Mouse (Mus musculus) ES-E14 (cell line): Measurements from ENCODE around the gene Rasgef1b. TPM values are rescaled to one million over a fixed set of nuclear protein-coding genes. Genes with fewer than 3 reads are reported as not detected.

Experiments
- DNase-seq: peaks from one replicate; pipeline ENCODE4 v3.0.0-alpha.2; 2013; ENCODE audit warnings: low read depth, low spot score
- H3K27ac ChIP-seq: 2 replicates; pipeline ENCODE4 v1.5.1; 2012; ENCODE audit warnings: low read depth, mild to moderate bottlenecking, low read length, moderate library complexity, mixed read lengths; ENCODE audit not compliant: poor library complexity, insufficient read depth, severe bottlenecking
- H3K36me3 ChIP-seq: 2 replicates; pipeline ENCODE4 v1.6.1; 2012; ENCODE audit warnings: mild to moderate bottlenecking, low read length, moderate library complexity, mixed read lengths; ENCODE audit not compliant: control insufficient read depth, poor library complexity, insufficient read depth, severe bottlenecking
- H3K4me1 ChIP-seq, 2 experiments: fragments of 150-350 bp in 1 of 2; sonication (generic) in 1 of 2; 2 replicates each; pipeline ENCODE4 v1.6.1; 2012; ENCODE audit warnings: low read length in 2 of 2, mild to moderate bottlenecking in 1 of 2, mixed read lengths in 1 of 2; ENCODE audit not compliant: control insufficient read depth in 2 of 2, insufficient read depth in 2 of 2, poor library complexity in 1 of 2
- H3K4me3 ChIP-seq, 2 experiments: fragments of 150-350 bp in 1 of 2; sonication (generic) in 1 of 2; 2 replicates each; pipeline ENCODE4 v1.5.1; 2012; ENCODE audit warnings: low read length in 2 of 2, low read depth in 1 of 2, mild to moderate bottlenecking in 1 of 2, mixed read lengths in 1 of 2; ENCODE audit not compliant: insufficient read depth in 1 of 2, poor library complexity in 1 of 2, severe bottlenecking in 1 of 2
- H3K9ac ChIP-seq: 2 replicates; pipeline ENCODE4 v1.6.1; 2012; ENCODE audit warnings: low read depth, mild to moderate bottlenecking, low read length, mixed read lengths; ENCODE audit not compliant: poor library complexity, insufficient read depth, severe bottlenecking
- H3K9me3 ChIP-seq: fragments of 150-350 bp; sonication (generic); 2 replicates; pipeline ENCODE4 v1.6.1; 2012; ENCODE audit warnings: low read depth, mild to moderate bottlenecking, low read length; ENCODE audit not compliant: control insufficient read depth, insufficient read depth
- CHD2 ChIP-seq: IDR thresholded peaks from 2 replicates; pipeline ENCODE4 v1.6.1; 2014; ENCODE audit warnings: mild to moderate bottlenecking, low read depth, low read length, inconsistent platforms
- HCFC1 ChIP-seq: IDR thresholded peaks from 2 replicates; pipeline ENCODE4 v1.6.1; 2012; ENCODE audit warnings: low read length, inconsistent platforms, borderline replicate concordance; ENCODE audit not compliant: insufficient read depth
- MAFK ChIP-seq: IDR thresholded peaks from 2 replicates; pipeline ENCODE4 v1.6.1; 2014; ENCODE audit warnings: mild to moderate bottlenecking, low read depth, low read length, inconsistent platforms; ENCODE audit not compliant: insufficient read depth
- ZC3H11A ChIP-seq: IDR thresholded peaks from 2 replicates; pipeline ENCODE4 v1.6.1; 2012; ENCODE audit warnings: low read depth, mild to moderate bottlenecking, inconsistent platforms, low read length, borderline replicate concordance
- ZNF384 ChIP-seq: IDR thresholded peaks from 2 replicates; pipeline ENCODE4 v1.6.1; 2012; ENCODE audit warnings: low read depth, low read length, inconsistent platforms
- in situ Hi-C, 2 experiments: fragments of 600-800 bp; cut with MboI; formaldehyde crosslinking; loops; one replicate each; pipeline ENCODE4 v1.15.1; 2025; ENCODE audit warnings: low sequenced_read_pairs in 2 of 2, inconsistent platforms in 1 of 2; ENCODE audit not compliant: unreplicated experiment in 2 of 2
- total RNA-seq: library from RNA; depleted of rRNA; stranded (reverse); fragments of 300-350 nt; gene quantifications from 2 replicates; pipeline ENCODE4 v1.2.3, GENCODE M21; 2012

The Rasgef1b gene
- total RNA-seq, 1 experiment, result 2.8 TPM

GRCm38 (mm10) chr5:99258003-99258500, 470.8 kb downstream of the Rasgef1b start:
- in situ Hi-C loops, result no loop called here

GRCm38 (mm10) chr5:99252203-99253135, 476.4 kb downstream of the Rasgef1b start:
- Histone ChIP-seq H3K9ac (peak overlapping the region; percentile 81), H3K9me3 (no peaks in the 10 kb centered on the region), H3K4me3 (peak overlapping the region; percentile 86 to 87), H3K36me3 (no peaks in the 10 kb centered on the region), H3K27ac (no peak overlapping the region), H3K4me1 (peaks cover 0 to 3% of the 10 kb centered on the region in 2 experiments; a peak in 1 of 4 replicates)
- TF ChIP-seq HCFC1 (no peak), ZNF384 (no peak), MAFK (no peak), ZC3H11A (no peak), CHD2 (no peak)
- in situ Hi-C loops, result no loop called here
- peak; percentile 66 for DNase-seq

More at GRCm38 (mm10) chr5:99258003-99258500, 470.8 kb downstream of the Rasgef1b start:
- no peaks in the 10 kb centered on the region for H3K36me3 ChIP-seq
- no peak overlapping the region for H3K4me3 ChIP-seq
- no peak overlapping the region for H3K27ac ChIP-seq
- H3K4me1 ChIP-seq, result peaks cover 0 to 3% of the 10 kb centered on the region in 2 experiments; a peak in 1 of 4 replicates
- H3K9me3 ChIP-seq, result no peaks in the 10 kb centered on the region
- TF ChIP-seq ZNF384, result no peak
- no peak for TF ChIP-seq CHD2
- no peak for TF ChIP-seq HCFC1
- no peak for TF ChIP-seq ZC3H11A
- no peak for TF ChIP-seq MAFK
- H3K9ac ChIP-seq, result no peak overlapping the region
- DNase-seq, result no peak

GRCm38 (mm10) chr5:99251379-99252202, 477.3 kb downstream of the Rasgef1b start:
- no peaks in the 10 kb centered on the region for H3K9me3 ChIP-seq
- no peak overlapping the region for H3K9ac ChIP-seq
- H3K36me3 ChIP-seq, result no peaks in the 10 kb centered on the region
- peaks cover 0 to 3% of the 10 kb centered on the region in 2 experiments; a peak in 1 of 4 replicates for H3K4me1 ChIP-seq
- DNase-seq, result no peak
- TF ChIP-seq ZC3H11A (no peak), ZNF384 (no peak), CHD2 (no peak)
- in situ Hi-C loops, result no loop called here
- H3K4me3 ChIP-seq, result peak overlapping the region; percentile 86 to 87
- H3K27ac ChIP-seq, result no peak overlapping the region

- Histone ChIP-seq H3K27ac (no peak overlapping the region), H3K4me1 (peaks cover 0 to 3% of the 10 kb centered on the region in 2 experiments; a peak in 1 of 4 replicates), H3K36me3 (no peaks in the 10 kb centered on the region), H3K4me3 (no peak overlapping the region), H3K9ac (no peak overlapping the region), H3K9me3 (no peaks in the 10 kb centered on the region)
- DNase-seq, result no peak
- TF ChIP-seq HCFC1 (no peak), MAFK (no peak), ZNF384 (no peak), ZC3H11A (no peak), CHD2 (no peak)
- in situ Hi-C loops, result no loop called here
These were observed 478.0 kb downstream of the Rasgef1b start for GRCm38 (mm10) chr5:99250820-99251219.
